Mouse (Mus musculus): ENCODE results near the gene Mpped1.

GRCm38 (mm10) chr15:83771346-83772053 lies 7.8 kb upstream of the Mpped1 start:
- TF ChIP-seq HCFC1 (IDR thresholded peaks at IDR 0.05; ENCODE audit: borderline replicate concordance, insufficient read depth, low read length) (no peak), CHD2 (IDR thresholded peaks at IDR 0.05; ENCODE audit: low read depth, low read length) (no peak)
